Mouse (Mus musculus): ENCODE results near the gene Olfr301. TPM values are rescaled to one million over a fixed set of nuclear protein-coding genes. Genes with fewer than 3 reads are reported as not detected.

The Olfr301 gene
- total RNA-seq (2021) = not detected

DNA sequence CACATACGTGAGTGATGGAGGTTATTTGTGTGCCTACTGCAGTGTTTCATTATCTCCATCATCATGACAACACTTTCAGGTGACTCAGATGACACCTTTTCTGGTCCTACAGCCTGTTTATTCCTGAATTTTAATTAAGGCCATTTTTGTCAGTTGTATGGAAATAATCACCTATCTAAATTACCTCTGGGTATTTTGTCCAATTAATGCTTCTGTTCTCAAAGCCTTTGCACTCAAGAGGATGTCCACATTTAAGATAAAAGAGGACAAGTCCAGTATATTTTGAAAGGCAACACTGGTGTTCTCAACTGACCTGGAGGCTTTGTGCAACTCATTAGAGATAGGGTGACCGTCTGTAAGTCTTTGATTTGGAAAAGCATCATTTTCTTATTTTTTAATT lies at the start of gene Olfr301:
Gene Olfr301, plus strand, starts transcription at position 301 of the 400 bp plus-strand sequence.
- intact Hi-C loops (cut with DNase I) = no loop called here
- no peak for DNase-seq

DNA sequence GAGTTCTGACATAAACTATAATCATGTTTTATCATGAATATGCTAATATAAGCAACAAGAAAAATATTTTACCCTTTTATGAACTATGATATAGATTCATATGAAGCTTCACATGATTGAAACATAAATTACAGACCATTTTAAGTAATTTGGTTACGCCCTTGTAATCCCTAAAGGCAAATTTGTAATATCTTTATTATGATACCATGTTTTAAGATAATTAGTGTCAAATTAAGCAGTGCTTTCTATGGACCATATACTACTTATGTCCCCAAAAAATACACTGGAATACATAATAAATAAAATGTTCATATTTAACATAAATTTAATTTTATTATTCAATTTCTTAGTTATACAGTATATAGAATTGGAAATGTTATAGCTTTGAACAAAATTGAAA lies 36.8 kb upstream of the Olfr301 start, which contains the start of gene Olfr305:
Gene Olfr305, minus strand, starts transcription at position 101 of the 400 bp plus-strand sequence.
- intact Hi-C loops (cut with DNase I) = no loop called here
- no peak for DNase-seq

DNA sequence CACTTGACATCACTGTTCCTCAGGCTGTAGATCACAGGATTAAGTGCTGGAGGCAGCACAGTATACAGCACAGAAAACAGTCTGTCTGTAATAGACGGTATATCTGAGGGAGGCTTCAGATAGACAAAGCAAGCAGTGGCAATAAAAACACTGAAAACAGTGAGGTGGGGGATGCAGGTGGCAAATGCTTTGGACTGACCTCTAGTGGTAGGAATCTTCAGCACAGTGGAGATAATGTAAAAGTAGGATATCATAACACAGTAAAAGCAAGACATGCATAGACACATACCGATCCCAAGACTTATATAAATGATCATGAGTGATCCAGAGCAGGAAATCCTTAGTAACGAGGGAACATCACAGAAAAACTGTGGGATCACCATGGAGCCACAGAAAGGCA lies 17.9 kb upstream of the Olfr301 start:
- no peak for DNase-seq
- intact Hi-C loops (cut with DNase I) = no loop called here

DNA sequence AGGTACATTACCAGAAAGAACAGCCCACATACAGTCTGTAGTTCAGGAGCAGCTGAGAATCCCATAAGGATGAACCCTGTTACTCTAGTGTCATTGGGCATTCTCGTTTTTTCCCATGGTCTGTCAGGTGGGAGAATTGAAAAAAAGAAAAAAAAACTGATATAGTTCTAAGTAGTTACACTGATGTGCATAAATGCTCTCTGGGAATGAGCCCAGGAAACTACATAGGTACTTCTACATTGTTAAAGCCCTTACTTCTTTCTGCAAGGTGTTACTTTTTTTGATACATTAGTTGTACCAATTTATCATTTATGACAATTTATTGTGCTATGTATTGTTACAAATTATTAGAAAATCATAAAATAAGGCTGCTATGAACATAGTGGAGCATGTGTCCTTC lies 17.1 kb upstream of the Olfr301 start, which contains the start of gene Olfr304:
Gene Olfr304, minus strand, starts transcription at position 101 of the 400 bp plus-strand sequence.
- no peak for DNase-seq
- intact Hi-C loops (cut with DNase I) = no loop called here

DNA sequence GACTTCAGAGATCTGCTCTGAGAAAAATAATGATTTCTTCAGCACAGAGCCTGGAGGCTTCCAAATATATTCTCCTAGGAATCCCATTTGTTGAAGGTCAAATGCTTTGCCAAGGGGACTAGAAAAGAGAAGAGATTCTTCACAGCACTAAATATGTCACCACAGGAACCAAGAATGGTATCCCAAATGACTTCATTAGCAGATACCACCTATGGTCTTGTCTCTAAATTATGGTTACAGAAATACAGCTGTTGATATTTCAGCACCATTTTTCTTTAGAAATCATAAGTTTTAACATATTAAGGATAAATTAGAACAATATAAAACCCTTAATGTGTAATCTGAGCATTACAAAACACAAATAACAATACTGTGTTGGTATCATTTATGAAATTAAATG lies 6.0 kb upstream of the Olfr301 start, which contains the start of gene Olfr303:
Gene Olfr303, minus strand, starts transcription at position 101 of the 400 bp plus-strand sequence.
- no peak for DNase-seq
- intact Hi-C loops (cut with DNase I) = no loop called here

DNA sequence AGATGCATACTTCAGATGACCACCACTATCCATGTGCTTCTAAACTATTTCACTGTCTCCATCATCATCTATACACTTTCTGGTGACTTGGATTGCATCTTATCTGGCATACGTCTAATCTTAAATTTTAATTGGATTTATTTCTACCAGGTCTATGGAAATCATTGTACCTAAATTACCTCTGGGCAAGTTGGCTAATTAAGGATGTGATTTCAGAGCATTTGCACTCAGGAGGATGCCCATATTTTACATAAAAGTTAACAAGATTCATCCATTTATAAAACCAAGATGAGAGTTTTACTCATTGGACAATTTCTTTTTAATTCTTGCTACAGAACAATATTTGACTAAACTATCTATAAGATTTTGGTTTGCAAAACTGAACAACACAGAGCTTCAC lies 56.0 kb downstream of the Olfr301 start, which contains the start of gene Olfr299:
Gene Olfr299, plus strand, starts transcription at position 301 of the 400 bp plus-strand sequence.
- intact Hi-C loops (cut with DNase I) = no loop called here
- DNase-seq = no peak

Other genes starting within 250 kb of the Olfr301 start
- not detected for gene Vmn2r75, start 232.1 kb upstream of the Olfr301 start, total RNA-seq (2021)
- gene Vmn2r76, start 157.5 kb upstream of the Olfr301 start, total RNA-seq (2021) = not detected
- gene Olfr310, start 126.7 kb upstream of the Olfr301 start, total RNA-seq (2021) = not detected
- gene Olfr309, start 90.1 kb upstream of the Olfr301 start, total RNA-seq (2021) = not detected
- not detected for gene Olfr308, start 78.2 kb upstream of the Olfr301 start, total RNA-seq (2021)
- gene Olfr307, start 66.3 kb upstream of the Olfr301 start, total RNA-seq (2021) = not detected
- gene Olfr305, start 36.9 kb upstream of the Olfr301 start, total RNA-seq (2021) = not detected
- not detected for gene Olfr304, start 17.2 kb upstream of the Olfr301 start, total RNA-seq (2021)
- gene Olfr303, start 6.1 kb upstream of the Olfr301 start, total RNA-seq (2021) = not detected
- not detected for gene Olfr299, start 56.1 kb downstream of the Olfr301 start, total RNA-seq (2021)
- gene Olfr298, start 88.6 kb downstream of the Olfr301 start, total RNA-seq (2021) = not detected
- gene Olfr297, start 116.1 kb downstream of the Olfr301 start, total RNA-seq (2021) = not detected
- not detected for gene Olfr295, start 180.0 kb downstream of the Olfr301 start, total RNA-seq (2021)
- not detected for gene Olfr294, start 212.8 kb downstream of the Olfr301 start, total RNA-seq (2021)
- not detected for gene Olfr293, start 245.2 kb downstream of the Olfr301 start, total RNA-seq (2021)

All from heart, postnatal 10 days (tissue).